8 mouse cellular contexts compared by ENCODE assay signal in genomic region chr4:152392192-152392591, GRCm38 (mm10). TPM values are rescaled to one million over a fixed set of nuclear protein-coding genes. Genes with fewer than 3 reads are reported as not detected.
DNase-seq lines count a peak whose midpoint lies in the region.
"Had no signal": no experiment of that assay in that cellular context is flagged by ENCODE, and none has a peak within 500 bp of the region (broad histone marks: within the 10 kb centered on the region; RNA-seq: fewer than 3 reads in every experiment).

No protein-coding gene starts in this region.

- peak; percentile 60 to 63 for DNase-seq in left cerebral cortex, adult 18-20 months (ENCODE audit: low spot score in 2 of 2)
- no peak for DNase-seq in left cerebral cortex, adult 11 months (ENCODE audit: low spot score)
- DNase-seq in cerebellum, adult 8-10 months, result peak; percentile 68
- DNase-seq in layer of hippocampus, adult 9-11 months, result peak; percentile 79
- peak; percentile 55 for DNase-seq in right cerebral cortex, postnatal 4 days
- no peak for DNase-seq in neural tube, embryonic 10.5 days (ENCODE audit: extremely low spot score, low spot score)
- no peak for DNase-seq in adipocyte (ENCODE audit: low spot score)
- DNase-seq: lung, postnatal 36 days had no signal

RNA-seq across cellular contexts. Expression of gene Chd5, which starts 53.7 kb away (rescaled TPM):
- total RNA-seq in left cerebral cortex, adult 18-20 months (2021), result 100 to 1,000 TPM; 172 to 179 TPM

Comparison
In these comparisons a context has a peak if more than half of its experiments do, and no peak if none do; other contexts are left out.
1. DNase-seq: peak in left cerebral cortex, adult 18-20 months (2 of 2), cerebellum, adult 8-10 months (single experiment), layer of hippocampus, adult 9-11 months (single experiment) and right cerebral cortex, postnatal 4 days (single experiment); none in left cerebral cortex, adult 11 months (single experiment), neural tube, embryonic 10.5 days (single experiment) and adipocyte (single experiment).